Mouse (Mus musculus): ENCODE measurements around the gene Ubald1. TPM values are rescaled to one million over a fixed set of nuclear protein-coding genes. Genes with fewer than 3 reads are reported as not detected.

The Ubald1 gene
- polyA plus RNA-seq, 1 experiment from 2014 or later: 29.6 TPM

DNA sequence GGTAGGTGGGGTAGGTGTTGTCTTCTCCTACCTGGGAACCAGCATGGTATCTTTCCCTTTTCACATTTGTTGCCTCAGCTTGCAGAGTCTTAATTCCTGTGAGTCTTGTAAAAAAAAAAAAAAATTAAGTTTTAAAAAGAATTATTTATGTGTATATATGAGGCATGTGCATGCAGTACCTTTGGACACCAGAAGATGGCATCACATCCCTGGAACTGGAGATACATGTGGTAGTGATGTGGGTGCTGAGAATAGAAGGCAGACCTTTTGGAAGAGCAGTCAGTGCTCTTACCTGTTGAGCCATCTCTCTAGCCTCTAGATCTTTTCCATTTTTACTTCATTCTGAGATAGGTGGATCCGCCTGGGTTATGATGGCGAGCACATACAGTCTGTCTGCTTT, 29.6 kb upstream of the Ubald1 start:
- Histone ChIP-seq H3K9me3 (replicated peaks) (no peaks in the 10 kb centered on the region), H3K4me1 (no peaks in the 10 kb centered on the region), H3K4me3 (no peak overlapping the region), H3K36me3 (peaks cover 67% of the 10 kb centered on the region), H3K27ac (replicated peaks) (no peak overlapping the region), H3K27me3 (ENCODE audit: low read depth, poor library complexity, severe bottlenecking) (no peaks in the 10 kb centered on the region)
- WGBS: 95% methylated on average over 2 of the region's 2 CpGs
- no peak for DNase-seq (ENCODE audit: low spot score)

DNA sequence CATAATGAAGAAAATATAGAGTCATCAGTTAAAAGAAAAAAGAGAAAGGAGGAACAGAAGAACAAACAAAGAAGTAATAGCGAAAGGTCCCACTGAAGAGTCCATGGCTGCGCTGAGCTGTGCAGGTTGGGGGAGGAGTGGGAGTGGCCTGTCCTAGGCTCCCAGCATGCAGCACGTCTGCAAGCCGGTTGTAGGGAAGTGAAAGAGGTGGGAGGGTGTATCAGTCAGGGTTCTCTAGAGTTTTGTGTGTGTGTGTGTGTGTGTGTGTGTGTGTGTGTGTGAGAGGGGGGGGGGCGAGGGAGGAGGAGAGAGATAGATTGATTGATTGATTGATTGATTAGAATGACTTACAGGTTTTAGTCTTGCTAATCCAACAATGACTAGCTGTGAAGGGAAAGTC, 27.9 kb upstream of the Ubald1 start:
- no peak overlapping the region for H3K27ac ChIP-seq (replicated peaks)
- 43% methylated on average over 5 of the region's 5 CpGs for WGBS
- no peak for DNase-seq (ENCODE audit: low spot score)
- peaks cover 53% of the 10 kb centered on the region for H3K36me3 ChIP-seq
- no peak overlapping the region for H3K4me3 ChIP-seq
- no peaks in the 10 kb centered on the region for H3K4me1 ChIP-seq
- no peaks in the 10 kb centered on the region for H3K9me3 ChIP-seq (replicated peaks)
- no peaks in the 10 kb centered on the region for H3K27me3 ChIP-seq (ENCODE audit: low read depth, poor library complexity, severe bottlenecking)

DNA sequence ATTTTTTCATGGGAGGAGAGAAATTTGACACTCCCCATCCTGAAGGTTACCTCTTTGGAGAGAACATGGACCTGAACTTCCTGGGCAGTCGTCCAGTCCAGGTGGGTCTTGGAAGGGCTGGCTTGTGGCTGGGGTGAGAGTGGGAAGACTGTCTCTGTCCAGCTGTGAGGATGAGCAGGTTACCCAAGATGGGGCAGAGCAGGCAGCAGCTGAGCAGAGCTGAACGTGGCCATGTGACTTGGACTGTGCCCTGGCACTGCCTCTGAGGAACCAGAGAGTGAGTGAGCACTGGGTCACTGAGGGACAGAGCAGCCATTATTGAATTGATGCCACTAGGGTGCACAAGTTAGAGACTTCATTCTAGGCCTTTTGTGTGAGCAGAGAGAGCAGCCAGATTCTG, 27.3 kb upstream of the Ubald1 start:
- WGBS: 83% methylated on average over 2 of the region's 2 CpGs
- Histone ChIP-seq H3K9me3 (replicated peaks) (no peaks in the 10 kb centered on the region), H3K27me3 (ENCODE audit: low read depth, poor library complexity, severe bottlenecking) (no peaks in the 10 kb centered on the region), H3K27ac (replicated peaks) (no peak overlapping the region), H3K4me1 (no peaks in the 10 kb centered on the region), H3K4me3 (no peak overlapping the region), H3K36me3 (peaks cover 47% of the 10 kb centered on the region)
- no peak for DNase-seq (ENCODE audit: low spot score)

DNA sequence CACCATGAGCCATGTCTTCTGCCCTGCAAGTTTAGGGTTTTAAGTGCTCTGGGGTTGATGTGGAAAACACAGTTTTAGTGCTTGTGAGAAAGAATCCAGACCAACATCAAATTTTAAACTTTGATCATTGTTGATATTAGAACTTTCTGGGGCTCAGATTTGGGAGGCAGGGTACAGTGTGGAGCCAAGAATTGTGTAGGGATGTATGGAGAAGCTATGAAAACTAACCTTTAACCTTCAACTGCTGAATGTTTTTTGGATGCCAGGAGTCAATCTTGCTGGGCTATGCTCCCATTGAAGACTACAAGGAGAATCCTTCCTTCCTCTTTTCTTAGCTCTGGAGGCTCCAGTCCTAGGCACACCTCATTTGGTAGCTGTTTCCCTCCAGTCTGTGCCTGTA, 26.4 kb upstream of the Ubald1 start:
- Histone ChIP-seq H3K4me3 (no peak overlapping the region), H3K27me3 (ENCODE audit: low read depth, poor library complexity, severe bottlenecking) (no peaks in the 10 kb centered on the region), H3K4me1 (no peaks in the 10 kb centered on the region), H3K27ac (replicated peaks) (no peak overlapping the region), H3K36me3 (peaks cover 39% of the 10 kb centered on the region), H3K9me3 (replicated peaks) (no peaks in the 10 kb centered on the region)
- no peak for DNase-seq (ENCODE audit: low spot score)

DNA sequence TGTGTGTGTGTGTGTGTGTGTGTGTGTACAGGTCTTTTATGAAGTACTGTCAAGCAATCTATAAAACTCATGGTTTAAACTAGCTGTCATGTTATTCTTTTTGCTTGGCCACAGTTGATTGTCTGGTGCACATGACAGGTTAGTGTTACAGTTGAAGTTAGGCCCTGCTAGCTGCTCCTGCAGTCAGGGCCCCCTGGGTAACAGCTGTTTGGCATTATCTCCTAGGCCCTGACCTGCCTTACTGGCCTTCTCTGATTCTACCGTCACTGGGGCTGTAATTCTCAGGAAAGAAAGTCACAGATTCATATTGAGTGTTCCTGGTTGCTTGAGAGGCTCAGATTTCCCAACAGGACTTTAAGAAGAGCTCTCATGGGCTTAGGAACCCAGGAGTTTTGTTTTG, 25.5 kb upstream of the Ubald1 start:
- DNase-seq (ENCODE audit: low spot score): no peak
- Histone ChIP-seq H3K27me3 (ENCODE audit: low read depth, poor library complexity, severe bottlenecking) (no peaks in the 10 kb centered on the region), H3K36me3 (peaks cover 29% of the 10 kb centered on the region), H3K27ac (replicated peaks) (no peak overlapping the region), H3K4me1 (peaks cover 4% of the 10 kb centered on the region; the same call in 1 of the 2 replicates), H3K4me3 (no peak overlapping the region), H3K9me3 (replicated peaks) (no peaks in the 10 kb centered on the region)
- 67% methylated on average over 1 of the region's 1 CpGs for WGBS

DNA sequence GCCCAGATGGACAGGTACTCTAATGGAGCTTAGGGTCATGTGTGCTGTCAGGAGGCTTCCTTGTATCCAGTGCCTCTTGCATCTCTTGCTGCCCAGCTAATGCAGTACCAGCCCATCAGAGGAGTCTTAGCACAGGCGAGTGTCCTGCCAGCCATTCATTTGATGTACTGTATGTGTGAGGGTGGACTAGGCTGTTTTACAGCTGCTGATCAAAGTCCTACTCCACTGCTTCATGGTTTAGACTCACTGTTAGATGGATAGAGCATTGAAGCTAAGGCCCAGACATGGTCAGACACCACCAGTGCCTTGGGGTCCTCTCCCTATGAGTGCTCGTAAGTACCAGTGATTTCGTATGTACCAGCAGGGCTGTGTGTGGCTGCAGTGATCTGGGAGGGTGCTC, 24.8 kb upstream of the Ubald1 start:
- no peak for DNase-seq (ENCODE audit: low spot score)
- Histone ChIP-seq H3K36me3 (peaks cover 24% of the 10 kb centered on the region), H3K27me3 (ENCODE audit: low read depth, poor library complexity, severe bottlenecking) (no peaks in the 10 kb centered on the region)

DNA sequence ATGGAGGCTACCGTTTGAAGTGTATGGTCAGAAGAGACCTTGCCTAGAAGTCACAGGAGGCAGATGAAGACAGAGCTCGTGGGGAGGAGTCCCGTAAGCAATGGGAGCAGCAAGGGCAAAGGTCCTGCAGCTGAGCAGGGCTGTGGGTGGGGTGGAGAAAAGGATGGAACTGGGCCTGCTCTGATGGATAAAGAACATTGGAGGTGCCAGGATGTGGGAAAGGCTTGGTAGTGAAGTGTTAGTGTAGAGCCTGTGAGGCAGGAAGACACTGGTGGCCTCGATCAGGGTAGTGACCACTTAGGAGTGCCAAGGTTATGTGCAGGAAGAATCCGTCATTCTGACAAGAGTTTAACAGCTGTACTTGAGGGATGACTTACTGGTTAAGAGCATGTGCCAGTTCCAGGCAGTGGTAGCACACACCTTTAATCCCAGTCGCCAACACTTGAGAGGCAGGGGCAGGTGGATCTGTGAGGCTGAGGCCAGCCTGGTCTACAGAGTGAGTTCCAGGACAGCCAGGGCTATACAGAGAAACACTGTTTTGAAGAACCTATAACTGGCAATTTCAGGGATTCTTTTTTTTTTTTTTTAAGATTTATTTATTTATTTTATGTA, 23.5 kb upstream of the Ubald1 start:
- H3K36me3 ChIP-seq: peaks cover 11% of the 10 kb centered on the region
- 87% methylated on average over 6 of the region's 6 CpGs for WGBS
- H3K27me3 ChIP-seq (ENCODE audit: low read depth, poor library complexity, severe bottlenecking): no peaks in the 10 kb centered on the region
- H3K9me3 ChIP-seq (replicated peaks): no peaks in the 10 kb centered on the region
- no peak overlapping the region for H3K27ac ChIP-seq (replicated peaks)
- H3K4me3 ChIP-seq: no peak overlapping the region
- H3K4me1 ChIP-seq: peaks cover 4% of the 10 kb centered on the region; the same call in 1 of the 2 replicates
- no peak for DNase-seq (ENCODE audit: low spot score)

More for the DNA sequence above, 24.8 kb upstream of the Ubald1 start:
- no peak overlapping the region for H3K27ac ChIP-seq (replicated peaks)
- peaks cover 4% of the 10 kb centered on the region; the same call in 1 of the 2 replicates for H3K4me1 ChIP-seq
- H3K4me3 ChIP-seq: no peak overlapping the region
- H3K9me3 ChIP-seq (replicated peaks): no peaks in the 10 kb centered on the region
- WGBS: 91% methylated on average over 3 of the region's 3 CpGs

DNA sequence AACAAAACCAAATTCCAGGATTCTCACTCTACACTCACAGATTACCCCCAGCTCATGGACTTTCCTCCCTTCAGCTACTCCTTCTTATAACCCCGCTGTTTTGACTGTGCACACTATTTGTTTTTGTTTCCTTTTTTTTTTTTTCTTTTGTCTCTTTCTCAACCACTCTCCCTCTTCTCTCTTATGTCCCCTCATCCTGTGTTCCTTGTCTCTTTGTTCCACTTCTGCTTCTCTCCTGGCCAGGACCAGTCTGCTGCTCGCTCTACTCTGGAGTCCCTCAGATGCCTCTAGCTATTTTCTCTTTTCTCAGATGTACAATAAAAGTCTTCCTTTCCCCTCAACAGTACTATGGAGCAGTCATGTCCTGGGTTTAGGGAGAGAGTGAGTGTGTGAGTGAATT, 22.3 kb upstream of the Ubald1 start:
- no peak overlapping the region for H3K4me3 ChIP-seq
- no peak for DNase-seq (ENCODE audit: low spot score)
- H3K27ac ChIP-seq (replicated peaks): no peak overlapping the region
- H3K36me3 ChIP-seq: peaks cover 2% of the 10 kb centered on the region; the same call in 1 of the 2 replicates
- no peaks in the 10 kb centered on the region for H3K9me3 ChIP-seq (replicated peaks)
- H3K27me3 ChIP-seq (ENCODE audit: low read depth, poor library complexity, severe bottlenecking): no peaks in the 10 kb centered on the region
- WGBS: 82% methylated on average over 2 of the region's 2 CpGs
- H3K4me1 ChIP-seq: peaks cover 4% of the 10 kb centered on the region; the same call in 1 of the 2 replicates

DNA sequence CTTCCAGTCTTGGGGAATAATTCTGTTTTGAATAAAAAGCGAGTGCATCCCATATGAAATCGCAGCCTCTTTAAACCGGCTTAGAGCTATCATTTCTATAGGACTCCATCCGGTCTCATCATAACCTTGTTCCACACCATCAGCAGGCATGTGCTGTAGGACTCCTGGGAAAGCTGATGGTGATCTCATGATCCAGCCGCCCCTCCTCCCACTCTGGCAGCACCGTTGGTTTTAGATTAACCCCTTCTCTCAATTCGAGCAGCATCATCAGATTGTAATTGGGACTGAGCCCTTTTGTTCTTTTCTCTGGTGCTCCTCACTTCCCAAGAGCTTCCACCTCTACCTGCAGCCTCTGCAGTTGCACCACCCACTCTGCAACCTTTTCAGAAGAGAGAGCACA, 21.1 kb upstream of the Ubald1 start:
- no peaks in the 10 kb centered on the region for H3K27me3 ChIP-seq (ENCODE audit: low read depth, poor library complexity, severe bottlenecking)
- H3K27ac ChIP-seq (replicated peaks): no peak overlapping the region
- no peak for DNase-seq (ENCODE audit: low spot score)
- no peaks in the 10 kb centered on the region for H3K9me3 ChIP-seq (replicated peaks)
- WGBS: 70% methylated on average over 7 of the region's 7 CpGs
- no peaks in the 10 kb centered on the region for H3K36me3 ChIP-seq
- H3K4me3 ChIP-seq: no peak overlapping the region
- H3K4me1 ChIP-seq: peaks cover 4% of the 10 kb centered on the region; the same call in 1 of the 2 replicates

DNA sequence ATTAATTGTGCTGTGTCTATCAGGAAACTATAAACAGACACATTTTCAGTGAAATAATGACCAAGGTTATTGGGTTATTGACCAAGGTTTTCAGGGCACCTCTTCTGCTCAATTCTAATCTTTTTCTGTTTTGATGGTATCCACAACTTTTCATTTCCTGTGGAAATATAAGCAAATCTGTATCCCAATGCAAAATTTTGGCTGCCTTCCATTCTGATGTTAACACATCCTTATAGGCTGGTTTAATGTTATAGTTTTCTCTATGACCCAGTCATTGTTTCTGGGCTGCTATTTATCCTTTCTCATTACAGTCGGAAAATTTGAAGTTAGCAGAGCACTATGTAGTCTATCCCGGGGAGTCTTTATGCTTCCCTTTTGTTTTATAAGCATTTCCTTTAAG, 19.6 kb upstream of the Ubald1 start:
- DNase-seq (ENCODE audit: low spot score): no peak
- WGBS: 87% methylated on average over 2 of the region's 2 CpGs
- H3K4me3 ChIP-seq: no peak overlapping the region
- no peaks in the 10 kb centered on the region for H3K27me3 ChIP-seq (ENCODE audit: low read depth, poor library complexity, severe bottlenecking)
- no peak overlapping the region for H3K27ac ChIP-seq (replicated peaks)
- no peaks in the 10 kb centered on the region for H3K9me3 ChIP-seq (replicated peaks)
- peaks cover 4% of the 10 kb centered on the region; the same call in 1 of the 2 replicates for H3K4me1 ChIP-seq
- no peaks in the 10 kb centered on the region for H3K36me3 ChIP-seq

DNA sequence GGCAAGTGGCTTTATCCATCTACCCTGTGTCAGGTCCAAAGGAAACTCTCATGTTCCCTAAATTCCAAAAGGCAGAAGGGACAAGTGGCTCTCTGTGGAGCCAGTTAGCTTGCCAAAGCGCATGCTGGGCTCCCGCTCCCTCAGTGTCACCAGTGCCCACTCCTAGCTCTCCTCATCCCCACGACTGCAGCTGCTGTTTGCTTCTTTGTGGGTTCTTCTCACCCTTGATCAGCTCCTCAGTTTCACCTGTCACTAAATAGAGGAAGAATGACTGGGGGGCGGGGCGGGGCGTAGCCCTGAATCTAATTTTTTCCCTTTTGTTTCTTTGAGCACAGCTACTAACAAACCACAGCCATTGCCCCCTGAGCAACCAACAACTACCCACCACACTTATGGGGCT, 18.8 kb upstream of the Ubald1 start:
- no peak for DNase-seq (ENCODE audit: low spot score)
- 90% methylated on average over 6 of the region's 6 CpGs for whole genome bisulfite sequencing
- H3K27me3 ChIP-seq (ENCODE audit: low read depth, poor library complexity, severe bottlenecking): no peaks in the 10 kb centered on the region
- no peaks in the 10 kb centered on the region for H3K9me3 ChIP-seq (replicated peaks)
- no peak overlapping the region for H3K27ac ChIP-seq (replicated peaks)
- peaks cover 4% of the 10 kb centered on the region; the same call in 1 of the 2 replicates for H3K4me1 ChIP-seq
- no peak overlapping the region for H3K4me3 ChIP-seq
- H3K36me3 ChIP-seq: peaks cover 5% of the 10 kb centered on the region; the same call in 1 of the 2 replicates

DNA sequence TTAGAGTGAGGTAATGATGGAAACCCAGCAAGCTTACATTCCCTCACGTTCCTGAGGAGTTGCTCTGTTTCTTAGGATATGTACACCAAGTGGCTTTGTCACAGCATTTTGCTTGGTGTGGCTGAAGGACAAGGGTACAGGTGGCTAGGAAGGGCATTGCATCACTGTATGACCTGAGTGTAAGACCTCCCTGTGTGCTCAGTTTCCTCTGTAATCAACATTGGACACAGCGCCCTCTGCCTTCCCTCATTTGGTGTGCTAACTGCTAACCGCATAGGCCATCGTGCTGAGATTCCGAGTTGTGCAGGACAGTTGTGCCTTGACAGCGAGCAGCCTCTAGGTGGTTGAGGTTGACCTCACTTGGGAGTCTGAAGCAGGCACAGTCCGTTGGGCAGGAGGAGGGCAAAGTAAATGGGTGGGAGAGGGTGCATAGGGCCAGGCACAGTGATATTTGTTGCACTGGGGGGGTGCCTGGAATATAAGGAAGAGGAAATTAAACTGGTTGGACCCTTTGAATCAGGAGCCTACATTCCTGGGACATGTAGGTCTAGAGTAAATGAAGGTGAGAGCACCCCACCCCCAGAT, 17.1 kb upstream of the Ubald1 start:
- peaks cover 5% of the 10 kb centered on the region; the same call in 1 of the 2 replicates for H3K36me3 ChIP-seq
- DNase-seq (ENCODE audit: low spot score): no peak
- no peak overlapping the region for H3K27ac ChIP-seq (replicated peaks)
- peaks cover 4% of the 10 kb centered on the region; the same call in 1 of the 2 replicates for H3K4me1 ChIP-seq
- no peaks in the 10 kb centered on the region for H3K9me3 ChIP-seq (replicated peaks)
- no peak overlapping the region for H3K4me3 ChIP-seq
- 47% methylated on average over 7 of the region's 7 CpGs for WGBS
- no peaks in the 10 kb centered on the region for H3K27me3 ChIP-seq (ENCODE audit: low read depth, poor library complexity, severe bottlenecking)

DNA sequence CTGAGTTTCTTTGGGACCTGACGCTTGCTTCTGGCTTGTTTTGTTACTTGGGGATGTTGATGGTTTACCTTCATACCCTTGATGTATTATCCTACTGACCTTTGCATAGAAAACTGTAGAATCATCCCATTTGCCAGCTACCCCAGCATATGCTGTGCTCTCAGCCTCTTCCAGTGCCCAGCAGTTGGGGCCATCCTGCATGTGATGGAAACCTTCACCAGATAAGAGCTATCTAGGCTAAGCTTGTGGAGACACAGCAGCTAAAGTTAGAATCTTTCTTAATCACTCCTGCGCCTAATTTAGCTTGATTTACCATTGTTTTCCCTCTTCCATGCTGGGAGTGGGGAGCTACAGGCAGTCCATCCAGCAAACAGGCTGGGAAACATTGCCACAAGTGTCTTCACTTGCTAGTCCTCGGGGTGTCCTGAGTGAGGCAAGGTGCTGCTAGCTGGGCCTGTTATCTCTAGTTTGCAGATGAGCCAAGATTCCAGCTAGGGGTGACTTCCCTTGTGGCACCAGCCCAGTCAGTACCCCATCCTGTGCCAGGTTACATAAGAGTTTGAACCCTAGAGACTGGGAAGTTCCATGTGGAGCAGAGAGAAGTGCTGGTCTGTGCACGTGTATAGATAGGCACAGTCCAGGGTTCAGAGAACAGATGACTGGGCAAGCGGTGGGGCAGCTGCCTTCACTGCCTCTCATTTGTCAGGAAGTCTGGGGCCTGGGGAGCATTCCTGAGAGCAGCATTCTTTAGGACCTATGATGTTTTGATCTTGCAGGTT, 16.3 kb upstream of the Ubald1 start:
- H3K4me1 ChIP-seq: peaks cover 4% of the 10 kb centered on the region; the same call in 1 of the 2 replicates
- no peaks in the 10 kb centered on the region for H3K27me3 ChIP-seq (ENCODE audit: low read depth, poor library complexity, severe bottlenecking)
- H3K27ac ChIP-seq (replicated peaks): no peak overlapping the region
- 81% methylated on average over 5 of the region's 5 CpGs for WGBS
- H3K4me3 ChIP-seq: no peak overlapping the region
- peaks cover 5% of the 10 kb centered on the region; the same call in 1 of the 2 replicates for H3K36me3 ChIP-seq
- no peaks in the 10 kb centered on the region for H3K9me3 ChIP-seq (replicated peaks)
- DNase-seq (ENCODE audit: low spot score): no peak

Measured in midbrain, embryonic 10.5 days (tissue).